Mouse (Mus musculus): ENCODE measurements around the gene Tmem33.

GRCm38 (mm10) chr5:67216031-67216778 is 44.2 kb upstream of the Tmem33 start:
- TF ChIP-seq POLR2A (IDR thresholded peaks at IDR 0.05; ENCODE audit: borderline replicate concordance, control insufficient read depth, low read depth, low read length) (no peak), CTCF (IDR thresholded peaks at IDR 0.05; ENCODE audit: control insufficient read depth, insufficient read depth, low read length) (no peak)

Measured in bone marrow, adult 2 months (tissue).